Mouse (Mus musculus) naive thymus-derived CD4-positive, alpha-beta T cell, adult 5 months (primary cell): ENCODE measurements around the gene Usp37. TPM values are rescaled to one million over a fixed set of nuclear protein-coding genes. Genes with fewer than 3 reads are reported as not detected.

Experiments used
- polyA plus RNA-seq: library from polyadenylated mRNA; unstranded; fragments of 100-300 nt; shearing (Covaris generic); gene quantifications from one replicate; pipeline ENCODE4 v1.2.1, GENCODE M21; 2017

Gene Usp37
- polyA plus RNA-seq: 18.6 TPM

DNA sequence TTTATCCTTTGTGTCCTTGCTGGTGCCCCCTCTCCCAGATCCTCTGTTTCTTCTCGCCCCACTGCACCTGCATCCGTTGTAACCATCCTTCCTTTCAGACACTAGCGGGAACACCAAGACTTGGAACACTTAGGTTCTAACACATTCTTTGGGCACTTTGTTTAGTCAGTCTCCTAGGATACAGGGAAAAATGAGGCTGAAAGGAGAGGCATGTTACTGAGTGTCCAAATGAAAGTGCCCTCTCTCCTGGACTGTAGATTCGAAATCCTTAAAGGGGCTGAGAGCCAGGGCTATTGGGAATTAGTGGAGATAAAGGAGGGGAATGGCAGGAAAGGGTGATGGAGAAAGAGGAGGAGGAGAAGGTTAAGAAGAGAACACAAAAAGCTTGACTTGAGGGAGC, at the start of gene Usp37:
TSS of gene Usp37 (minus strand) at position 101 of the 400 bp plus-strand sequence.

DNA sequence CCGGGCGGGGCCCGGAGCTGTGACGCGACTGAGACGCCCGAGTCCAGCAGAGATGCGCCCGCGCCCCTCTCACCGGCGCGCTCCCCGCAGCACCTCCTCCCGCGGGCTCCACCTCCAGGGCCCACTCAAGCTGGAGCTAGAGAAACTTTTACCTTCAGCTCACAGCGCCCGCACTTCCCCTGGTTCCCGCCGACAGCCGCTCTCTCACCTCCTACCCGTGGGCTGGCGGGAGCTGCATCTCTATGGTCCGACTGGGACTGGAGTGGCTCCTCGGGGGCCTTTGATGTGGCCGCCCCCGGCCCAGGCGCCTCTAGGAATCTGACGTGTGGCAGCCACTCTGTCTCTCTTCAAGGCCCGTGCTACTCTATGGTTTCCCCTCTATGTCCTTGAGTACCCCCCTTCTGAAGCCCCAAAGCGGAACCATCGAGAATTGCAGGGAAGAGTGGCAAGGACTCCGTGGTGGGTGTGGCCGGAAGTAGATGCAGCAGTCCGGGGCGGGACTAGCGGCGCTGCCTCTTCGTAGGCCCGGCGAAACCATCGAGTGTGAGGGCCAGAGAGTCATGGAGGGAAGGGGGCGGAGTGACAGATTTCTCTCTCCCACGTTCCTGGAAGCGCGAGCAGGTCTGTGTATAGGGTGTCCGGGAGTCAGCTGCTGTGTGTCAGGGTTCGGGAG, 43.8 kb upstream of the Usp37 start, which contains the start of the genes Zfp142 and Bcs1l:
TSS of gene Zfp142 (minus strand) at position 474 of the 673 bp plus-strand sequence.
TSS of gene Bcs1l (plus strand) at position 517 of the 673 bp plus-strand sequence.

GRCm38 (mm10) chr1:74542451-74542961, 1.6 kb downstream of the Usp37 start, which contains the start of gene Plcd4:
TSS of gene Plcd4 (plus strand) at chr1:74542888.

DNA sequence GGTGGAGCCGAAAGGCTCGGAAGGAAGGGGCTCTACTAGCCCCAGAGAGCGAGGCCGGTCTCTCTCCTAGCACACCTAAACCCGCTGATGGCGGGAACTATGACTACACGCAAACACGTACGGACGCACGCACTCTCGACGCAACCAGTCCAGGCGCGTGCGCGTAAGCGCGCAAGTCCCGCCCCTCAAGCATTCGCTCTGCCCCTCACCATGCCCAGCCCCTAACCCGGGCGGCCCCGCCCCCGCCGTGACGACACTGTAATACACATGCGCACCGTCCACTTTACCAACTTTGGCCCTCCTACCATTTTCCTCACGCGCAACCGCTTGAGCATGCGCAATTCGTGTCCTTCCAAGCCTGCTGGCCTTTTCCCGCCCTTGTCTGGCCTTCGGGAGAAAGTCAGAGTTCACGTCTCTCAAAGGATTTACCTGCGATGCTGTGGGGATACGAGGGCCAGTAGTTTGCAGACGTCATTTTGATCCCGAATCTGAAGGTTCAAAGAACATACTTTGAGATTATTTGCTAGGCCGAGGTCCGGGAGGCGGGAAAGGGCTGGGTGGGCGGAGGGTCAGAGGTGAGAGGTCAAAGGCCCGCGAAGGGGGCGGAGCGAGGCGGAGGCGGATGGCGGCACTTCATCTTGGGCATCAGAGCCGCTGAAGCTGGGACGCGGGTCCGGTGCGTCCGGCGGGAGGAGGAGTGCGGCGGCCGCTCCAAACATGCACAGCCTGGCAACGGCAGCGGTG, 38.2 kb downstream of the Usp37 start, which contains the start of gene Cnot9:
TSS of gene Cnot9 (plus strand) at position 338 of the 744 bp plus-strand sequence.

DNA sequence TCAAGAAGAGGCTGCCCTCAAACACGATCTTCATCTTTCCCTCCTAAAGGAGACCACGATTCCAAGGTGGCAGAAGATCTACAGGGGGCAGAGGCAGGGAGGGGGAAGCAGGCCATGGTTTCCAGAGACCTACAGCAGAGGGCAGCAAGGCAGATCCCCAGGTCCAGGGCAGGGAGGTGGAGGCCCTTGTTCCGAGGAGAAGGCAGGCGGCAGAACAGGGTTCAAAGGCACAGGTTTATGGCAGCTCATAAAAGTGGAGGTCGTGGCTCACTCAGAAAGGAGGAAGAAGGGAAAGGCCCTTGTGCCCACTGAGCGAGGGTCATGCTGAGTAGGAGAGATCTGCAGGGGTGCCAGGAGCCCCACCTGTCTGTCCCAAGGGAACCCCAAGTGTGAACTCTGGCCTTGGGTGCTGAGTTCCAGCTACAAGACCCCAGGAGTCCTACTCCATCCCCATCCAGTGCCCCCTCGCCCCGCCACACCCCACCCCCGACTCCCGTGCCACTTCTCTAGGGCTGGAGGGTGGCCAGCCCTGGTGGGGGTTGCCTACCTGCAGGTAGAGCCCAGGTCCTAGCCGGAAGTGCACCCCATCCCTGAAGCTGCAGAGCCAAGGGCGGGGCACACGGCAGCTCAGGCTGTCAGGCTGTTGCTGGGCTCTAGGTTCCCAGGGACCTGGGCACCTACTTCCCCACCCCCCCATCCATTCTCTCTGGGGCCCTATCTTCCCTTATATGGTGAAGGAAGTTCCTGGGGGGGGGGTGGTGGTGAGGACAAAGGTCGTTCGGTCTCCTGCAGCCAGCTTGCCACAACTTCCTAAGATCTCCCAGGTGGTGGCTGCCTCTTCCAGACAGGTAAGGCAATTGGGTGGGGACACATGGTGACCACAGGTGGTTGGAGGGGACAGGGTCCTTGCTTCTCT, 135.2 kb downstream of the Usp37 start, which contains the start of gene Vil1:
TSS of gene Vil1 (plus strand) at position 788 of the 916 bp plus-strand sequence.

DNA sequence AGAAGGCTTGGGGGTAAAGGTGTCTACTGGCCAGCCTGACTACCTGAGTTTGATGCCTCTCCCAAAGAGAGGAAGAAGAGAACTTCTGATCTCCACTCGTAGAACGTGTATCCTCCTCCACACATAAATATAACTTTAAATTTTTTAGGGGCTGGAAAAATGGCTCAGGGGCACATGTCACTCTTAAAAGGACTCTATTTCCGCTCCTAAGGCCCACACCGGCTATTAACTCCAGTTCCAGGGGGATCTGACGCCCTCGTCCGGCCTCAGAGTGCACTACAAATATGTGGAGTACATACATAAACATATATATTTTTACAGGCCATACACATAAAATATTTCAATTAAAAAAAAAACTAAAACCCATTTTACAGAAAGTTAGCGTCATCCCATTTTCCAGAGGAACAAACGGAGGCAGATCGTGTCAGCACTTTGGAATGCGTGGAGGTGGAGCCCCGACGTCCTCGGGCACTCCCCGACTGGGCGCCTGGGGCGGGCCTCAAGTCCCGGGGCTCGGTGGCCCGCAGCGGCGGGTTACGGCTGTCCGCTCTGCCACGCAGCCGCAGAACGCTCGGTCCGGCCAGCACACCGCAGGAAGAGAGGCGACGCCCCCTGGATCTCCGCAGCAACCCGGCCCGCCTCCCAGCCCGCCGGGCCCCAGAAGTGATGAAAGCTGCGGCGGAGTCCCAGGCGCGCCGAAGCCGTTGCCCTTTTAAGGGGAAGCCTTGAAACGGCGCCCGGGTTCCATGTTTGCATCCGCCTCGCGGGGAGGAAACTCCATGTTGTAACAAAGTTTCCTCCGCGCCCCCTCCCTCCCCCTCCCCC, 152.9 kb downstream of the Usp37 start, which contains the start of gene Ctdsp1:
TSS of gene Ctdsp1 (plus strand) at position 586 of the 825 bp plus-strand sequence.

Other genes starting within 250 kb of the Usp37 start
- gene Tmbim1, start 238.7 kb downstream of the Usp37 start, polyA plus RNA-seq: 0.66 TPM
- gene Catip, start 182.2 kb downstream of the Usp37 start, polyA plus RNA-seq: not detected
- not detected for gene Slc11a1, start 169.1 kb downstream of the Usp37 start, polyA plus RNA-seq
- gene Ctdsp1, start 152.8 kb downstream of the Usp37 start, polyA plus RNA-seq: 5.5 TPM
- gene Vil1, start 134.9 kb downstream of the Usp37 start, polyA plus RNA-seq: 0.61 TPM
- gene Cnot9, start 38.2 kb downstream of the Usp37 start, polyA plus RNA-seq: 24.0 TPM
- 0.85 TPM for gene Plcd4, start 1.4 kb downstream of the Usp37 start, polyA plus RNA-seq
- gene Zfp142, start 44.0 kb upstream of the Usp37 start, polyA plus RNA-seq: 22.7 TPM
- 6.6 TPM for gene Bcs1l, start 44.0 kb upstream of the Usp37 start, polyA plus RNA-seq
- 18.6 TPM for gene Rnf25, start 57.1 kb upstream of the Usp37 start, polyA plus RNA-seq
- not detected for gene Stk36, start 57.2 kb upstream of the Usp37 start, polyA plus RNA-seq
- 48.8 TPM for gene Ttll4, start 117.5 kb upstream of the Usp37 start, polyA plus RNA-seq
- not detected for gene Cyp27a1, start 169.3 kb upstream of the Usp37 start, polyA plus RNA-seq
- gene Prkag3, start 204.9 kb upstream of the Usp37 start, polyA plus RNA-seq: not detected
- not detected for gene Wnt6, start 227.6 kb upstream of the Usp37 start, polyA plus RNA-seq
- not detected for gene Wnt10a, start 247.2 kb upstream of the Usp37 start, polyA plus RNA-seq